Mouse (Mus musculus): ENCODE data around the gene Rprm.

GRCm38 (mm10) chr2:54085430-54086087 is at the start of gene Rprm:
- TF ChIP-seq CTCF (IDR thresholded peaks at IDR 0.05; ENCODE audit: low read depth, low read length), result peak; percentile 74
- no peak for TF ChIP-seq POLR2A (IDR thresholded peaks at IDR 0.05; ENCODE audit: borderline replicate concordance, low read depth, low read length)
